Mouse (Mus musculus): ENCODE results near the gene Cep350. TPM values are rescaled to one million over a fixed set of nuclear protein-coding genes. Genes with fewer than 3 reads are reported as not detected.

The Cep350 gene
- total RNA-seq (2021), result 10 to 100 TPM; 37.3 to 41.0 TPM

- intact Hi-C loops (cut with DNase I), result loop anchor here (2.0 kb wide), 1 partner anchor 62 kb away; the partner anchor contains the start of gene Tor1aip2
- DNase-seq, result peak; percentile 98
These were observed at the start of gene Cep350 for GRCm38 (mm10) chr1:155973068-155973718. TSS of gene Cep350 (minus strand) at chr1:155973255.

- DNase-seq, result no peak
- intact Hi-C loops (cut with DNase I), result no loop called here
These were observed 47.3 kb upstream of the Cep350 start for GRCm38 (mm10) chr1:156020402-156020801.

GRCm38 (mm10) chr1:156019800-156020199 is 46.7 kb upstream of the Cep350 start:
- intact Hi-C loops (cut with DNase I), result no loop called here
- DNase-seq, result no peak

GRCm38 (mm10) chr1:156009003-156009402 is 35.9 kb upstream of the Cep350 start:
- intact Hi-C loops (cut with DNase I), result no loop called here
- no peak for DNase-seq

GRCm38 (mm10) chr1:156005906-156006305 is 32.9 kb upstream of the Cep350 start:
- intact Hi-C loops (cut with DNase I), result no loop called here
- DNase-seq, result no peak

GRCm38 (mm10) chr1:156003201-156003935 is 30.3 kb upstream of the Cep350 start:
- intact Hi-C loops (cut with DNase I), result no loop called here
- peak in 1 of 2 experiments; percentile 22 for DNase-seq

- DNase-seq, result no peak
- intact Hi-C loops (cut with DNase I), result no loop called here
These were observed 29.3 kb upstream of the Cep350 start for GRCm38 (mm10) chr1:156002366-156002765.

- DNase-seq, result no peak
- intact Hi-C loops (cut with DNase I), result no loop called here
These were observed 22.6 kb upstream of the Cep350 start for GRCm38 (mm10) chr1:155995612-155996011.

- DNase-seq, result no peak
- intact Hi-C loops (cut with DNase I), result no loop called here
These were observed 21.5 kb upstream of the Cep350 start for GRCm38 (mm10) chr1:155994524-155994923.

GRCm38 (mm10) chr1:155990391-155990790 is 17.3 kb upstream of the Cep350 start:
- intact Hi-C loops (cut with DNase I), result no loop called here
- no peak for DNase-seq

- intact Hi-C loops (cut with DNase I), result no loop called here
These were observed 16.3 kb upstream of the Cep350 start for GRCm38 (mm10) chr1:155989387-155989786.

GRCm38 (mm10) chr1:155987625-155988024 is 14.6 kb upstream of the Cep350 start:
- DNase-seq, result no peak
- intact Hi-C loops (cut with DNase I), result no loop called here

More at GRCm38 (mm10) chr1:155989387-155989786, 16.3 kb upstream of the Cep350 start:
- DNase-seq, result peak; percentile 17 to 23

GRCm38 (mm10) chr1:155974931-155975330 is 1.9 kb upstream of the Cep350 start:
- intact Hi-C loops (cut with DNase I), result no loop called here

GRCm38 (mm10) chr1:155973719-155974379 is 794 bp upstream of the Cep350 start:
- intact Hi-C loops (cut with DNase I), result loop anchor here (2.0 kb wide), 1 partner anchor 61 kb away; the partner anchor contains the start of gene Tor1aip2
- DNase-seq, result no peak

More at GRCm38 (mm10) chr1:155974931-155975330, 1.9 kb upstream of the Cep350 start:
- no peak for DNase-seq

- intact Hi-C loops (cut with DNase I), result loop anchor here (2.0 kb wide), 1 partner anchor 62 kb away; the partner anchor contains the start of gene Tor1aip2
- DNase-seq, result no peak
These were observed 648 bp downstream of the Cep350 start for GRCm38 (mm10) chr1:155972146-155973067.

- intact Hi-C loops (cut with DNase I), result no loop called here
- DNase-seq, result no peak
These were observed 23.9 kb downstream of the Cep350 start for GRCm38 (mm10) chr1:155949170-155949569.

- intact Hi-C loops (cut with DNase I), result no loop called here
- no peak for DNase-seq
These were observed 28.7 kb downstream of the Cep350 start for GRCm38 (mm10) chr1:155944361-155944760.

- intact Hi-C loops (cut with DNase I), result no loop called here
- no peak for DNase-seq
These were observed 35.6 kb downstream of the Cep350 start for GRCm38 (mm10) chr1:155937416-155937815.

- DNase-seq, result no peak
- intact Hi-C loops (cut with DNase I), result no loop called here
These were observed 38.4 kb downstream of the Cep350 start for GRCm38 (mm10) chr1:155934702-155935101.

GRCm38 (mm10) chr1:155903561-155903960 is 69.5 kb downstream of the Cep350 start:
- DNase-seq, result no peak
- intact Hi-C loops (cut with DNase I), result no loop called here

Measured in heart, postnatal 10 days (tissue).